Mouse (Mus musculus) liver, embryonic 11.5 days (tissue): ENCODE measurements around the gene Eif2ak3. TPM values are rescaled to one million over a fixed set of nuclear protein-coding genes. Genes with fewer than 3 reads are reported as not detected.
A peak's percentile ranks its signal among the peaks of the same experiment; 100 is the strongest.

Experiments
- ATAC-seq: fragments of 200-750 bp; cut with Nextera tagmentation; replicated peaks from 2 replicates; pipeline ENCODE4 v1.8.0; 2017; ENCODE audit warnings: moderate number of reproducible peaks, mild to moderate bottlenecking, moderate TSS enrichment, moderate library complexity; ENCODE audit not compliant: low FRiP score
- DNase-seq: peaks from one replicate; pipeline ENCODE4 v3.0.0-alpha.2; 2017; ENCODE audit warnings: low spot score
- H3K27ac ChIP-seq: fragments of 300-500 bp; sonication (generic); 2 replicates; pipeline ENCODE4 v1.5.1; 2014; ENCODE audit warnings: mild to moderate bottlenecking, low read depth, low read length, control low read depth
- H3K27me3 ChIP-seq: fragments of 300-500 bp; sonication (generic); replicated peaks from 2 replicates; pipeline ENCODE4 v1.6.1; 2014; ENCODE audit warnings: low read length, mixed read lengths; ENCODE audit not compliant: control insufficient read depth, insufficient read depth
- H3K36me3 ChIP-seq: fragments of 300-500 bp; sonication (generic); 2 replicates; pipeline ENCODE4 v1.6.1; 2014; ENCODE audit warnings: mild to moderate bottlenecking, low read length, moderate library complexity, mixed read lengths; ENCODE audit not compliant: control insufficient read depth, insufficient read depth
- H3K4me1 ChIP-seq: fragments of 300-500 bp; sonication (generic); replicated peaks from 2 replicates; pipeline ENCODE4 v1.6.1; 2014; ENCODE audit warnings: low read length, mixed read lengths; ENCODE audit not compliant: control insufficient read depth, insufficient read depth
- H3K4me2 ChIP-seq: fragments of 300-500 bp; sonication (generic); 2 replicates; pipeline ENCODE4 v1.6.1; 2014; ENCODE audit warnings: mild to moderate bottlenecking, control low read depth, moderate library complexity
- H3K4me3 ChIP-seq: fragments of 300-500 bp; sonication (generic); 2 replicates; pipeline ENCODE4 v1.5.1; 2014; ENCODE audit warnings: low read depth, low read length, control low read depth
- H3K9ac ChIP-seq: fragments of 300-500 bp; sonication (generic); 2 replicates; pipeline ENCODE4 v1.6.1; 2014; ENCODE audit warnings: low read depth, low read length, control low read depth
- H3K9me3 ChIP-seq: fragments of 300-500 bp; sonication (generic); 2 replicates; pipeline ENCODE4 v1.6.1; 2016; ENCODE audit warnings: low read length, inconsistent platforms, mixed read lengths; ENCODE audit not compliant: control insufficient read depth
- WGBS: fragments of 180-500 bp; shearing (Covaris S2); extraction: QIAGEN DNeasy Blood & Tissue Kit; methylation state at CpG from one replicate; pipeline ENCODE4 v1.1.7; 2014; 5-methylcytosine and 5-hydroxymethylcytosine counted together
- polyA plus RNA-seq: library from polyadenylated mRNA; unstranded; fragments of >200 nt; fragmentation: Nextera tagmentation; extraction: Ambion mirVana; gene quantifications from 2 replicates; pipeline ENCODE4 v1.2.1, GENCODE M21; 2014

Gene Eif2ak3
- polyA plus RNA-seq = 6.1 and 7.4 TPM in 2 replicates

DNA sequence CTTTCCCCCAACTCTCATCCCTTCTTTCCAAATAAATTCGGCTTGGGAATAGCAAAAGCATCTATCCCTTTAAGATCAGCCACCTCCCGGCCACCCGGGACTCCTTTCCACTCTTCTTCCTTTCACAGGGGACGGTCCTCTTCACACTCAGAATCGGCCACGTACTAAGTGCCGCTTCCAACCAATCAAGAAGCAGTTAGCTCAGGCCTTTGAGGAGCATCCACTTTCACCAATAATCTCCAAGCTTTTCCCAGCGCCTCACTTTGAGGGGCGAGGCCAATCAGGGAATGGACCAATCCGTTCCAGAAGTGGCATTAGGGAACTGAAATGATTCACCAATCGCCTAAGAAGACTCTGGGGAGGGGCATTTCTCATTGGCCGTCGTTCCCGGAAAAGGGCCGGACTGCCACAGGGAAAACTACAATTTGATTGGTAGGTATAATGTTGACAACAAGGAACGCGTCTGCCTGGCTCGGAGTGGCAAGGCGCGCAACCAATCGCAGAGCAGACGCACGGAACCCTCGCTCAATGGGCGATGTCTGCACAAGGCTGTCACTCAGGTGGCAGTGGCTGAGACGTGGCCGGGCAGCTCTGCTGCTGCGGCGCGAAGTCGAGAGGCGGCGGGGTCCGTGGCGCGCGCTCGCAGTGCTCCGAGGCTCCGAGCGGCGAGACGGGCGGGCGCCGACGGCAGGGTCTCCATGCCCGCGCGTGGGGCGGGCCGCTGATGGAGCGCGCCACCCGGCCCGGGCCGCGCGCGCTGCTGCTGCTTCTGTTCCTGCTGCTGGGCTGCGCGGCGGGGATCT lies at the start of gene Eif2ak3:
Eif2ak3 (plus strand) TSS at position 514 of the 803 bp plus-strand sequence.
- H3K9ac ChIP-seq = peak within 1 kb of the TSS; percentile 86
- H3K4me1 ChIP-seq = peaks cover 6% of the 10 kb centered on the region; the same call in 1 of the 2 replicates
- peak; percentile 92 for DNase-seq
- H3K4me2 ChIP-seq = peak within 1 kb of the TSS; percentile 87
- no peaks in the 10 kb centered on the region for H3K9me3 ChIP-seq
- under 1% methylated on average over 61 of the region's 63 CpGs for WGBS
- H3K27me3 ChIP-seq = no peaks in the 10 kb centered on the region
- peak; percentile 98 for ATAC-seq
- peak within 1 kb of the TSS; percentile 90 for H3K4me3 ChIP-seq
- no peaks in the 10 kb centered on the region for H3K36me3 ChIP-seq
- H3K27ac ChIP-seq = peak within 1 kb of the TSS; percentile 74

DNA sequence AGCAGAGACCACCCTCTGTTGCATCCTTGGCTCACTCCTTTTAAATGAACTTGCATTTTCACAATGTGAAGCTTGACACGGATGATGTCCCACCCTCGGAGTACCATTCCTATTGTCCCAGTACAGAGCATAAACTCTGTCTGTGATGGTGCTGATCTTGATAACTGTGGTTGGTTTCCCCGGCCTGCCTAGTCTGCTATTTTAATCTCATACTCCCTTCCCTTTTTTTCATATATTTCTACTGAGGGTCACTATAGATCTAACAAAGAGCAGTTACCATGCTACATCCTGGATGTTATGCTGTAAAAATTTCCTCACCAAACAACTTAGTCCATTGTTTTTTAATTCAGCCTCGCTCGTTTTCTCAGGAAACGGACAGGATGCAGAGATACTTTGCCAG lies 47.4 kb upstream of the Eif2ak3 start:
- no peak for DNase-seq
- H3K27me3 ChIP-seq = no peaks in the 10 kb centered on the region
- ATAC-seq = no peak
- no peak overlapping the region for H3K4me3 ChIP-seq
- no peak overlapping the region for H3K4me2 ChIP-seq
- no peaks in the 10 kb centered on the region for H3K36me3 ChIP-seq
- 59% methylated on average over 6 of the region's 6 CpGs for WGBS
- H3K4me1 ChIP-seq = peaks cover 13% of the 10 kb centered on the region
- no peak overlapping the region for H3K27ac ChIP-seq
- H3K9me3 ChIP-seq = no peaks in the 10 kb centered on the region
- no peak overlapping the region for H3K9ac ChIP-seq

DNA sequence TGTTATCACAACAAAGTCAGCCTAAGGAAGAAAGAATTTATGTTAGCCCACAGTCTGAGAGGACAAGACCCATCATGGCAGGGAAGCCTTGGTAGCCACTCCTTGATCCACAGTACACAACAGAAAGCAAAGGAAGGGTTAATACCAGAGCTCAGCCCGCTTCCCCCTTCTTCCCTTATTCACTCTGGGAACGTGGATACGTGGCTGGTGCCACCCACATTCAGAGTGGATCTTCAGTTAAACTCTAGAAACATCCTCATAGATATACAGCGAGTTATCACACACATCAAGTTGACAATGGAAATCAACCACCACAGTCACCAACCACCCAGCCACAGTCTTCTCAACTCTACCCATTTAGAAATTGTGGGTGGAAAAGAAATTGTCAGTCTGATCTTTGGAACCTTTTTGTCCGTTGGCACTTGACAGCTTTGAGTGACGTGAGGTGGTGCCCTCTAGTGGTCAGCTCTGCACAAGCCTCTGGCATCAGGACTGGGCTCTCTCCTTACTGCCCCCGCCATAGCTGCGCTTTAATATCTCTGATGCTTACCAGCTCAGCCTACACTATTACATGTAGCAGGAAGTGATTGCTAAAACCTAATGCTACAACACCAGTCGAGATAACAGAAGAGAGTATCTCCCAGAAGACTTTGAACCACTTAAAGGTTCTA lies 46.6 kb upstream of the Eif2ak3 start:
- H3K4me2 ChIP-seq = no peak overlapping the region; the same call in 1 of the 2 replicates
- no peaks in the 10 kb centered on the region for H3K27me3 ChIP-seq
- WGBS = 17% methylated on average over 9 of the region's 9 CpGs
- ATAC-seq (peak; percentile 76), DNase-seq (peak; percentile 53)
- peaks cover 13% of the 10 kb centered on the region for H3K4me1 ChIP-seq
- H3K9me3 ChIP-seq = no peaks in the 10 kb centered on the region
- no peak overlapping the region for H3K4me3 ChIP-seq
- H3K36me3 ChIP-seq = no peaks in the 10 kb centered on the region
- no peak overlapping the region for H3K27ac ChIP-seq
- no peak overlapping the region for H3K9ac ChIP-seq

DNA sequence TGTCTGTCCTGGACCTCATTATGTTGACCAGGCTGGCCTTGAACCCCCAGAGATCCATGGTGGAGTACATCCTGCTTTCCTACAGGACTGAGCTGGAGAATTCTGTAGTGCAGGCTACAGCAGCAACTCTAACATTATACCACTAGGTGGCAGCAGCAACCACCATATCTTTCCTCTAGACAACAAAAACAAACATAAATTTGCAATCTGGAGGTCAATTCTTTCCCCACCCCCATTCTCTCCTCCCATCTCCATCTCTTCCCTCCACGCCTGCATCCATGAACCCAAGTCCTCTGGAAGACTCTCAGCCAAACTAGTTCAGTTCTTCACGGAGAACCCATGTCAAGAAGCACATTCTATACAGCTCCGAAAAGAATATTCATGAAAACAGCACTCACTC lies 39.7 kb upstream of the Eif2ak3 start:
- 0 out of 2 replicates have a peak, but pooled peaks cover 3% of the 10 kb centered on the region for H3K4me1 ChIP-seq
- H3K4me2 ChIP-seq = peak overlapping the region; percentile 66
- no peaks in the 10 kb centered on the region for H3K27me3 ChIP-seq
- WGBS = 24% methylated on average over 3 of the region's 3 CpGs
- H3K27ac ChIP-seq = no peak overlapping the region
- H3K9ac ChIP-seq = no peak overlapping the region
- DNase-seq (peak; percentile 56), ATAC-seq (peak; percentile 19; the same call in 1 of the 2 replicates)
- no peaks in the 10 kb centered on the region for H3K9me3 ChIP-seq
- H3K36me3 ChIP-seq = no peaks in the 10 kb centered on the region
- peak overlapping the region; percentile 20; the same call in 1 of the 2 replicates for H3K4me3 ChIP-seq

DNA sequence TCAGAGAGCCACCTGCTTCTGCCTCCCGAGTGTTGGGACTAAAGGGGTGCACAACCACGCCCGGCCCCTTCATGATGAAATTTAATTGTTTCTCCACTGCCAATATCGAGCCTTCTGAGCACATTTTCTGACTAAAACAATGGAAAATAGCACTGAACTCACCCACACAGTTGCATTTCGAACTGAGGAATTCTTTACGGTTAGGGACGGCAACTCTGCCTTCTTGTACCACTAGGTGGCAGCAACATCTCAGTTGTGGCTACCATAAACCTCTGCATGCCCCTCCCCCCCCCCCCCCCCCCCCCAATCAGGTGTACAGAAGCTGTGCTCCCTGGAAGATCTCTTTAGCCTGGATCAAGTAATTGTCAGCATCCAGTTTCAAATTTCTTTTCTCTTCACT lies 39.0 kb upstream of the Eif2ak3 start:
- no peaks in the 10 kb centered on the region for H3K36me3 ChIP-seq
- H3K9me3 ChIP-seq = no peaks in the 10 kb centered on the region
- no peak overlapping the region for H3K27ac ChIP-seq
- no peaks in the 10 kb centered on the region for H3K27me3 ChIP-seq
- H3K4me3 ChIP-seq = peak overlapping the region; percentile 26; the same call in 1 of the 2 replicates
- 0 out of 2 replicates have a peak, but pooled peaks cover 3% of the 10 kb centered on the region for H3K4me1 ChIP-seq
- 12% methylated on average over 7 of the region's 7 CpGs for WGBS
- DNase-seq (no peak), ATAC-seq (peak; percentile 63)
- peak overlapping the region; percentile 66 for H3K4me2 ChIP-seq
- peak overlapping the region; percentile 40; the same call in 1 of the 2 replicates for H3K9ac ChIP-seq

DNA sequence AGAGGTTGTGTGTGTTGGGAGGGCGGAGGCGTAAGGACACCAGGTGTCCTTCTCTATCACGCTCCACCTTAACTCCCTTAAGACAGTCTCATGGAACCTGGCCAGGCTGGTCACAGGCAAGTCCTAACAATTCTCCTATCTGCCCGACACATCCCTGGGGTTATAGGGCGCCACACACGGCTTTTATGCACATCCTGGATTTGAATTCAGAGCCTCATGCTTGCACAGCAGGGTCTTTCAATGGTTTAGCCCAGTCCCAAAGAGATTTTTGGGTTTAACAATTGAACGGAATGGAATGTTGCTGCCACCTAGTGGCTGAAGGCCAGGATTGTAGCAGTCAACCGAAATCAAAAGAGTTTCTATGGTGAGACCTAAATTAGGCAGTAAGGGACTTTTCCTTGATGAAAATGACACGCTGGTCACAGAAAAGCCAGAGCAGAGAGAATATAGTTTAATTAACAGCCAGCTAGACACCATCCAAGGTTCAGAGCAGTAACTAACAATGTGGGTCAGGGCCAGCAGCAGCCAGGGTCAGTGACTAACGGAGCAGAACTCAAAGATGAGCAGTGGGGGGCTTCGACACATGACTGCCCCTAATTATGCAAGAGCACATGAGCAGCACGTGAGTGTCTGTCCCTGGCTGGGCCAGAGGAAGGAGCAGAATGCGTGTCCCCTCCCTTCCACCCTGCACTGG lies 38.3 kb upstream of the Eif2ak3 start:
- Histone ChIP-seq H3K27ac (no peak overlapping the region), H3K4me1 (0 out of 2 replicates have a peak, but pooled peaks cover 3% of the 10 kb centered on the region), H3K9ac (no peak overlapping the region), H3K4me3 (0 out of 2 replicates have a peak overlapping the region, but pooled peaks have one; percentile 5), H3K4me2 (peak overlapping the region; percentile 66), H3K27me3 (no peaks in the 10 kb centered on the region), H3K36me3 (no peaks in the 10 kb centered on the region), H3K9me3 (no peaks in the 10 kb centered on the region)
- 20% methylated on average over 13 of the region's 13 CpGs for WGBS
- ATAC-seq (peak; percentile 55), DNase-seq (peak; percentile 63)

DNA sequence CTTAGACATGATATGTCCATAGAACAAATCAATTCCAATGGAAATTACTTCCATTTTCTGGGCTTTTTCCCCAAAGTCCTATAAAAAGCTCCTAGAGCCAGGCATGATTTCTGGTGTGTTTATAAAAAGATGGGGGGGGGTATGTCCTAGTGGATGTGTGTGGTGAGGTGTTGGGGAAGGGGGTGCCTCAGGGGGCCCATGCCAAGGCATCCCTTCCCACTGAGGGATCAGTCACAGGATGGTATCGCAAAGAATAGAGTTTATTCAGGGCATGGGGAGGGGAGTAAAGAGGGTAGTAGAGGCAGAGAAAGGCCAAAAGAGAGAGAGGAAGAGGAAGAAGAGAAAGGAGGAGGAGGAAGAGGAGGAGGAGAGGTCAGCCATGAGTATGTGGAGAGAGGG lies 37.8 kb upstream of the Eif2ak3 start:
- no peak for ATAC-seq
- 69% methylated on average over 1 of the region's 1 CpGs for WGBS

DNA sequence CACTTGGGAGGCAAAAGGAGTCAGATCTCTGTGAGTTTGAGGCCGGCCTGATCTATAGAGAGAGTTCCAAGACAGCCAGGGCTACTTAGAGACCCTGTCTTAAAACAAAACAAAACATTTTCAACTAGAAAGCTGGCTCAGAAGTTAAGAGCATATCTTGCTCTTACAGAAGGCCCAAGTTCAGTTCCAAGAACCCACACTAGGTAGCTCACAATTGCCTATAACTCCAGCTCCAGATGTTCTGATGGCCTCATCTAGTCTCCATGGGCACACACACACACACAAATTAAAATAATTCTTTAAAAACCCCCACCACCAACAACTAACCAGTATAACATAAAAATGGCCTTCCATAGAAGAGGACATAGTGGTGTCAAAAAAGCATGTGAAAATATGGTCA lies 33.8 kb upstream of the Eif2ak3 start:
- 67% methylated on average over 1 of the region's 1 CpGs for WGBS
- Histone ChIP-seq H3K4me2 (no peak overlapping the region), H3K4me1 (0 out of 2 replicates have a peak, but pooled peaks cover 5% of the 10 kb centered on the region), H3K27ac (peak overlapping the region; percentile 56), H3K27me3 (no peaks in the 10 kb centered on the region), H3K9ac (no peak overlapping the region), H3K4me3 (no peak overlapping the region), H3K36me3 (no peaks in the 10 kb centered on the region), H3K9me3 (no peaks in the 10 kb centered on the region)
- ATAC-seq (peak; percentile 46; the same call in 1 of the 2 replicates), DNase-seq (no peak)

More for the DNA sequence above, 37.8 kb upstream of the Eif2ak3 start:
- no peak overlapping the region for H3K27ac ChIP-seq
- no peak for DNase-seq
- no peaks in the 10 kb centered on the region for H3K36me3 ChIP-seq
- no peaks in the 10 kb centered on the region for H3K9me3 ChIP-seq
- H3K4me3 ChIP-seq = no peak overlapping the region
- no peak overlapping the region for H3K9ac ChIP-seq
- H3K27me3 ChIP-seq = no peaks in the 10 kb centered on the region
- H3K4me1 ChIP-seq = 0 out of 2 replicates have a peak, but pooled peaks cover 3% of the 10 kb centered on the region
- no peak overlapping the region for H3K4me2 ChIP-seq
